Mouse (Mus musculus) layer of hippocampus, postnatal 14 days (tissue): ENCODE data around the gene Marcksl1. TPM values are rescaled to one million over a fixed set of nuclear protein-coding genes. Genes with fewer than 3 reads are reported as not detected.
"Not testable (repeated sequence)": the region's sequence is repeated elsewhere in the genome, so short reads cannot be mapped to it uniquely, and the experiment has no call there.

Experiments
- DNase-seq, 2 experiments: peaks; one replicate each; pipeline ENCODE4 v3.0.0; 2021 to 2022; ENCODE audit warnings: low spot score in 2 of 2, mixed read lengths in 1 of 2
- total RNA-seq, 2 experiments: library from RNA; stranded (reverse); gene quantifications; 2 replicates each; pipeline ENCODE4 v1.2.3; 2021

Gene Marcksl1
- total RNA-seq, 2 experiments from 2014 or later = 372 to 379 TPM

DNA sequence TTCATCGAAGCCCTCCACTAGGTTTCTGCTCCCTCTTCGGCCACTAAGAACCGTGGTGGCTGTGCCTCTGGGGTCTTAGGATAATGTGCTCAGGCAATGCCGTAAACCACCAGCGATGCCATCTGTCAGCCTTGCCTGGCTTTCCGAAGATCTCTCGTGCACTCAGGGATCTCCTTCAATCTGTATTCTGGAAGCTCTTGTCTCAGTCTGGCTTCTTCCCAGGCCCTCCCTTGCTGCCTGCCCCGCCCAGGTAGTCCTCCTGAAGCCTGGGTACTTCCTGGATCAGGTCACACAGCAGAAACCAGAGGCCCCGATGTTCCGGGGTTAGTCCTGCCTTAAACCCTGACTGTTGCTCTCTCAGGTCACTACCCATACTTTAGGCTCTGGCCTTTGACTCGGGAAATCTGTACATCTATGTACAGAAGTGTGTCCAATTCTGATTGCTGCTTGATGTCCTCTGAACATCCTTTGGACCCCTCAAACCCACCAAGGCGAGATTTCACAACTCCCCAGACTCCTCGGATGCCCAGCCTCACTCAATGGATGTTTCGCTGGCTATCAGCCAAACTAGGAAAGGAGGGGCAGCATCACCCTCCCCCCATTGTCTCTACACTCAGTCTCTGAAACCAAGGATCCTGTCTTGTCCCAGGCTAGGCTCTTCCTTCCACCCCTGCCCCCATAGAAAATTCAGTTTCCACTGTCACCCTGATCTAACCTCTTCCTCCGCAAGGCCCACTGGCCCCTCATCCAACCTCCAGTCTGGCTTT, 4.4 kb upstream of the Marcksl1 start:
- no peak for DNase-seq

DNA sequence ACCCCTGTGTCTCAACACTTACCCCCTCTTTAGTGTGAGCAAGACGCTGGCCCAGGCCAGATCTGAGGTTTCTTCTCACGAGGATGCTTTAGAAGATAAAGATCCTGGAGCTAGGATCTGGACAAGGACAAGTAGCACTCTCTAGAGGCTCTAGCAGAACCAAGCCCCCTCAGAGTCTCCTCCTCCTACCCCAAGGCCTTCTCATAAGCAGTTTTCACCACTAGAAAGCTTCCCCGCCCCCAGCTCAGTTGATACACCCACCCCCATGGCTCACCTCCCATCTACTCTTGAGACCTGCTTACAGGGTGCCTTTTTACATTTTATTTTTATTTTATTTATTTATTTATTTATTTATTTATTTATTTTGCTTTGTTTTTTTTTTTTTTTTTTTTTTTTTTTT, 3.7 kb upstream of the Marcksl1 start:
- no peak for DNase-seq

DNA sequence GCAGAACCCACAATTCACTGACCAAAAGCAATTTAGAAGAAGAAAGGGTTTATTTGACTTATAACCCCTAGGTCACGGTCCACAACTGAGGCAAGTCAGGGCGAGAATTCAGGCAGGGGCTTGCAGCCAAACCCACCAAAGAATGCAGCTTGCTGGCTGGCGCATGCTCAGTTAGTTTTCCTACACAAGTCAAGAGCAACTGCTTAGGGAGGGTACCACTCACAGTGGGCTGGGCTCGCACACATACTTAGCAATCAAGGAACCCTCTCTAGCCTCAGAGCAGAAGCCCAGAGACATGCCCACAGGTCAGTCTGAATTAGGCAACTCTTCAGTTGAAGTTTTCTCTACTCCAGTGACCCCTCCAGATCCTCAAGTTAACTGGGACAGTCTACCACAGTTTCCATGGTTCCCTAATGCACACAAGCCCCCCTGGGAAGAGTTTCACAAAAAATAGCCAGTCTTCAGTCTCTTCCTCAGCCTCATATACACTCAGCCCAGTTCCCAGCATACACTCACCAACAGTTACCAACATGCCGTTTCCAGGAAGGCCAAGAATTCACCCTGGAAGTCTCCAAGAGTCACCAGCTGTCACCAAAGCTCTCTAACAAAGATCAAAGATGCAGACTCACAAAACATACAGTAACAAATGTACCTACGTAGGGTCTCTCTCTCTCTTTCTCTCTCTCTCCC, 2.5 kb upstream of the Marcksl1 start:
- DNase-seq = no peak

DNA sequence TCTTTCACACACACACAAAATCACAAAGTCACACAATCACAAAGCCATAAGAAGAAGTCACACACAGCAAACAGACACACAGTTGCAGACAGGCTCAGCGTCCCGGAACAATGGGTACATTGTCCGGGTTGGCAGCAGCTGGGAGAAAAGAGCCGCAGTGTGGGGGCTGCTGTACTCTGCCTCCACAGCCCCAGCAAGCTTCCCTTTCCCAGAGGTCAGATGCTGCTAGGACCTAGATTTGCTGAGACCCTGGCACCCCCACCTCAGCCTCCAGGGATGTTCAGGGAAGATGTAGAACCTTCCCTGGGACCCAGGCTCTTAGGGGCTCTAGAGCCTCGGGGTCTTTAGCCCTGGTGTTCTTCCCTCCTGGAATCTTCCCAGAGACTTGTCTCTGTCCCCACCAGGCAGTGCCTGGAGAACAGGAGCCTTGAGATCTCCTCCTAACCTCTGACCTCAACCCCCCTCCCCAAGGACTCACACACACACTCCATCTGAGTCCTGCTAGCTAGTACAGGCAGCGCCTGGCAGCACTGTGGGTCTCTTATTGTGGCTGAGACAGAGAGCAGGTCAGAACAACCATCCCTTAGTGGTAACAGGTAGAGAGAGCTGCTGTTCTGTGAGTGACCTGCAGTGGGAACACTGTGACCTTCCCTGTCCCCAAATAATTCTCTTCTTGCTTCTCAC, 1.8 kb upstream of the Marcksl1 start:
- DNase-seq = no peak

DNA sequence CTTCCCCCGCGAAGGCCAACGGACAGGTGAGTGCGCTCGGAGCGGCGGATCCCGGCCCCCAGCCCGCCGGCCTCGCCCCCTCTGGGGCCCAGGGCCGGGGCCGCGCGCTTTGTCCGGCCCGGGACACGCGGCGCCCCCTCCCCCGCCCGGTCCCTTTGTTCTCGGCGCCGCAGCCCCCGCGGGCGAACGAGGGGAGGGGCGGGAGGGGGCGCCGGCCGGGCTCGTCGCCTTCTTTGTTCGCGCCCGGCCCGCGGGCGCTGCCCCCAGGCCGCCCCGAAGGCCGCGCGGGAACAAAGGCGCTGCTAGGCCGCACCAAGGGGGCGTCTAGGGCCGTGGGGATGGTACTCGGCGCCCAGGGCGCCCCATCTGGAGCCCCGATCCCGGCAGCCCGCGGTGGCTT, 510 bp downstream of the Marcksl1 start:
- DNase-seq = no peak

DNA sequence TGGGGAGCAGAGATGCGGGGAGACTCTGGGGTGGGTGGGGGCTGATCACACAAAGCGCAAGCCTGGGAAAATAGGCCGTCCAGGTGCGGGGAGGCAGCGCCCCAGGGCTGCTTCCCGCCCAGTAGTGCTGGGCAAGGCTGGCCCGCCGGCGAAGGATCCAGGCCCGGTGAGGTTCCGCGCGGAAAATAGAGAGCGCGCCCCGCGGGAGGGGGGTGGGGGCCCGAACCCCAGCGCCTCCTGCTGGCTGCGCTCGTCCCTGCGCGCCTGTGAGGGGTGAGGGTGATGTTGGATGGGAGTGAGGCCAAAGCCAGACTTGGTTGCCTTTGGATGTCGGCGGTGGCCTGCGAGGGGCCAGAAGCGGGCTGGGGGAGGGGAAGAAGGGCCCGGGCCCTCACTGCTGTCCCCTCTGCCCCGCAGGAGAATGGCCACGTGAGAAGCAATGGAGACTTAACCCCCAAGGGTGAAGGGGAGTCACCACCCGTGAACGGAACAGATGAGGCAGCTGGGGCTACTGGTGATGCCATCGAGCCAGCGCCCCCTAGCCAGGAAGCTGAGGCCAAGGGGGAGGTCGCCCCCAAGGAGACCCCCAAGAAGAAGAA, 1.0 kb downstream of the Marcksl1 start:
- peak; percentile 65 to 75 for DNase-seq

DNA sequence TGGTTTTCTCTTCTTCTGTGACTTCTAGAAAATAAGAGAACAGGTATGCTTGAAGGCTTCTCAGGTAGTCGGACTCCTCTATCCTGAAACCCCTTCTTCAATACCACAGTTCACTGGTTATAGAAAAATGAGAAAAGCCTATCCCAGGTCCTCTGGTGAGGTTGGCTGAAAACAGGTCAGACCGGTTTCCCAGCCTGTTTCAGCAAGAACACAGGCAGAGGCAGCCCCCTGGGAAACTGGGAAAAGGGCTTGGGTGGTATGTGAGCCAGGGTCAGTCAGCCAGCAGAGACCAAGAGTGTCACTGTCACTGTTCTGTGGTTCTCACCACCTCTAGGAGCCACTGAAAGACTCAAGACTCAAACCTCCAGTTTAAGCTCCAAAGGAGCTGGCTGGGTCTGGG, 3.5 kb downstream of the Marcksl1 start:
- no peak for DNase-seq

DNA sequence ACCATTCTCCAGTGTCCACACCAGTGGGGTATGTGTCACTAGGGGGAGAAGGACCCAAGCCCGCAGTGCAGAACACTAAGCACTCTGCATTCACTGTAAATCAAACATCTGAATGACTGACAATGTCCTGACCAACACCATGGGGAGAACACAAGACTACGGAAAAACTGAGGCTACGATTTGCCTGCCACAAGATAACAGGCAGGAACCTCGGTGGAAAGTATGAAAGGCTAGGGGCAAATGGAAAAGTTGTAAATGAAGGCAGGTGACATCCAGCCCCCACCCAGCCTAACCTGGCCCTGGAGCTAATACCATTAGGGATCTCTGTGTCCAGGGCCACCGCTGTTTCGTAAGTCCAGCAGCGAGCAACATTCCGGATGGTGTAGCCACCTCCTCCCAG, 5.1 kb downstream of the Marcksl1 start:
- no peak for DNase-seq

DNA sequence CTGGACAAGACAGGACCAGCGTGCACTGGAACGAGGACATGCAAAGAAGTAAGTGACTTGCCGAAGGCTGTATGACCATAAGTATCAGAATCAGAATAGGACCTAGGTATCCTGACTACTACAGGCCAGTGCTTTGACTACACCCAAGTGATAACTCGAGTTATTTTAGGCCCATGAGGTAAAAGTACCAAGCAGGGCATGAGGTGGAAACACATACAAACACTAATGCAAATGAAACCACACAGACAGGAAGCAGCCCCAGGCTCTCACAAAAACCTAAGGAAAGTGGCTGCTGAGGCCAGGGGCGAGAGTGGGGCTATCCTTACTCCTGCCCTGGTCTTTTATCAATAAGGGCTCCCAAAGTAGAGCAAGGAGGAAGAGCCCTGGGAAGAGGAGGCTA, 12.0 kb downstream of the Marcksl1 start:
- no peak for DNase-seq

DNA sequence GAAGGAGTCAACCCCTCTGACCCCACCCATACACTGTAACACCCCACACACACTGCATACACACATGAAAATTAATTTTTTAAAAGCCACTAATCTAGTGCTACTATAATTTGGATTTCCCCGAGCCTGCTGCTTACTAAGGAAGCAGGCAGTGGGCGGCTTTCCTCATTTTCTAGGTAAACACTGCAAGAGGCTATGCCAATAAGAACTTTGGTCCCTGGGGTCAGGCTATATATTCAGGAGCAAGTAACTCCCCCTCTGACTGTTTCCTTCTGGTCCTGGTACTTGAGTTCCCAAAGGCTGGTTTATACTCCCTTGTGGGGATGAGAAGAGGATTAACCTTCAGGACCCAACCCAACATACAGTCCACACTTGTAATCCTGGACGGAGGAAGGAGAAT, 12.5 kb downstream of the Marcksl1 start:
- DNase-seq = no peak

DNA sequence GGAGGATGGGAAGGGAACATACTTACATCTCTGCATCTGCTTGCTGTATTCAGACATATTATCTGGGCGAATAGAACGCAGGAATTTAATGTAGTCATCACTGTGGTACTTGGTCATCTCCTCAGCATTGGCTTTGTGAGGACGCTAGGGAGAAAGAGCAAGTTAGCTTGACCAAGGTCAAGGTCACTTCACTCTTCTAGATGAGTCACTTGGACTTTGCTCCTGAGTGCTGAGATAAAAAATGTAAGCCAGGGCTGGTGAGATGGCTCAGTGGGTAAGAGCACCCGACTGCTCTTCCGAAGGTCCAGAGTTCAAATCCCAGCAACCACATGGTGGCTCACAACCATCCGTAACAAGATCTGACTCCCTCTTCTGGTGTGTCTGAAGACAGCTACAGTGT, 15.5 kb downstream of the Marcksl1 start:
- DNase-seq = not testable (repeated sequence)

DNA sequence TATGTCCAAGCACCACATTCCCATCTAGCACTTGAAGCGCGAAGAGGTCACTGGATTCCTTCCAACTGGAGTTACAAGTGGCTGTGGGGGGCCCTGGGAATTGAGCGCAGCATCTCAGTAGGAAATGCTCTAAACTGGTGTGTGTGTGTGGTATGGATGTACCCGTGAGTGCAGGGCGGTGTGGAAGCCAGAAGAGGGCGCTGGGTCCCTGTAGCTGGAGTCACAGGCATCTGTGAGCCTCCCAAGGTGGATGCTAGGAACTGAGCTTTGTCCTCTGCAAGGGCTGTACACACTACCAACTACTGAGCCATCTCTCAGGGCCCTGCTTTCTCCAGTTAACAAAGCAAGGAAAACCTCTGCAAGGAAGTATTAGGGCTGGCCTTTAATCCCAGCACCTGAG, 26.6 kb downstream of the Marcksl1 start:
- no peak for DNase-seq

DNA sequence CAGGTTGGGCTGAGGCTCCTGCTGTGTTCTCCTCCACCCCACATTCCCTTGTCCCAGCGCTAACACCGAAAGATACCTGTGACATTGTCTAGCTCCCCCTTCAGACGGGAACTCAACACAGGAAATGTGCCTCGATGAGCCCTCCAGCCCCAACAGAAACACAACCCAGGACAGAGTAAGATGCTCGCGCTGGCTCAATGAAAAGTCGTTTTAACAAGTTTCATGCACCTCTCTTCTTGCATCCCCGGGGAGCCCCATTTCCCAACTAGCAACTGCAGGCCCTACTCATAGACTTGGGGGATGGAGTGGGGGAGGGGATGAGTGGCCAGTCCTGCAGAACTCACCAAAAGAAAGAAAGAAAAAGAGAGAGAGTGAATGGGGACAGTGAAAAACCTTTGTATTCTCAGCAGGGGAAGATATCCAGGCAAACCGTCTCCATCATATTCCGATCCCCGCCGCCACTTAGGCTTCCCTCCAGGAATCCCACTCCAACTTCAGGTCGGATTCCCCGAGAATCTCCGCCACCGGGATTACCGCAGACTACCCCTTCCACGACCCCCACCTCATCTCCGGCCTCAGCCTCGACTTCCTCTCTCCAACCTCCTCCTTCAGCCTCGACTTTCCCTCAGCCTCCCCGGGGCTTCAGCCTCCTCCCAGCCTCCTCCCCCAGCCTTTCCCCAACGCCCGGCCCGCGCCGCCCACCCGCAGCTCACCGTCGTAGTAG, 28.6 kb downstream of the Marcksl1 start:
- no peak for DNase-seq

DNA sequence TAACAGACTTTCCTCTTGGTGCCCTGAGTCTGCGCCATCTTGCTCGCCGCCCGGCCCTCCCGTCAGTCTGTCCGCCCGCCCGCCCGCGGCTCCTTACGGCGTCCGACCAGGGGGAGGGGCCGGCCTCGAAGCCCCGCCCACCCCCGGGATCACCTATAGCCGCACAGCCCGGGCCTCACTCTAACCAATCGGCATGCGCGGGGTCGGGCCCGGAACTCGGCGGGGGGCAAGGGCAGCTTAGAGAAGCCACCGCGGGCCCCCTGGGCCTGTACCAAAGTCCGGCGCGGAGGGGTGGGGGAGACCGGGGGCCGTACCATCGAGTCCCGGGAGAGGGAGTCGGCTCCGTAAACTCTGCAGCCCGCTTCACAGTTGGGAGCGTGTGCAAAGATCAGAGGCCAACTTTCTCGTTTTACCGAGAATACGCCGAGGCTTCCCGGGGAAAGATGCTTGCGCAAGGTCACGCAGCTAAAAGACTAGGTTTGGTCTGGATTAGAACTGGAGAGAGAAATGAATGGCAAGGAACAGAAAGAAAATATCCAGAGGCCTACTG, 29.3 kb downstream of the Marcksl1 start, which contains the start of gene Hdac1:
Hdac1 (minus strand) TSS at position 122 of the 550 bp plus-strand sequence.
- peak; percentile 93 to 97 for DNase-seq

DNA sequence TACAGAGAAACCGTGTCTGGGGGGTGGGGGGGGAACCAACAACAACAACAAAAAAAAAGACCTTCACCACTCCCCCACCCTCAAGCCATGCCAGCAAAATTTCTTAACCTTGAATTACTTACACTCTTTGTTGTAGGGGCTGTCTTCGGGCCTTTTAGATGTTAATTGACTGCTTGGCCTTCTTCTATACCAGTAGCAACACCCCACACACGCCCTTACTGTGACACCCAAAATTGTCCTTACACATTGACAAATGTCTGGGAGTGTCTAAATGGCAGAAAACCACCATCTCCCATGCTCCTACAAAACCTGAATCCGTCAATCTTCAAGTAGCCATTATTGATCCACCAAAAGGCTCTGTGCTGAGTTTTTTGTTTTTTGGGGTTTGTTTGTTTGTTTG, 30.7 kb downstream of the Marcksl1 start:
- DNase-seq = no peak

DNA sequence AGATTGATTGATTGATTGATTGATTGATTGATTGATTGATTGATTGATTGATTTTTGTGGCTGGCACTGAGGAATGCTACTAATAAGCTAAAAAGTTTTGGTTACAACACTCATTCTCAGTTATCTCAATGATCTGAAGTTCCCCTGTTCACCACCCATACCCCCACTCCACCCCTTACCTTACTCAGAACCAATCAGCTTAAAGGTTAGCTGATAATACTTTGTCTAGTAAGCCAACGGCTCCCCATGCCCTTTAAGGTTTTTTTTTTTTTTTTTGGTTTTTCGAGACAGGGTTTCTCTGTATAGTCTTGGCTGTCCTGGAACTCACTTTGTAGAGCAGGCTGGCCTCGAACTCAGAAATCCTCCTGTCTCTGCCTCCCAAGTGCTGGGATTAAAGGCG, 34.2 kb downstream of the Marcksl1 start:
- DNase-seq = not testable (repeated sequence)

DNA sequence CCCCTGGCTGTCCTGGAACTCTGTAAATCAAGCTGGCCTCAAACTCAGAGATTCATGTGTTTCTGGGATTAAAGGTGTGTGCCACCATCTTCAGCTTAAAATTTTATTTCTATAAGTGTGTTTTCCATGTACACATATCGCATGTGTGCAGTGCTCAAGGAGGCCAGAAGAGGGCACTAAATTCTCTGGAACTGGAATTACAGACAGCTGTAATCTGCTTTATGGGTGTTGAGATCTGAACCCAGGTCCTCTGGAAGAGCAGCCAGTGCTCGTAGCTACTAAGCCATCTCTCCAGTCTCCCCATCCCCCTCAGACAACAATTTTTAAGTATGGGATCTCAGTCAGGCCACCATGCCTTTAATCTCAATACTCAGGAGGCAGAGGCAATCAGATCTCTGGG, 35.9 kb downstream of the Marcksl1 start:
- no peak for DNase-seq

DNA sequence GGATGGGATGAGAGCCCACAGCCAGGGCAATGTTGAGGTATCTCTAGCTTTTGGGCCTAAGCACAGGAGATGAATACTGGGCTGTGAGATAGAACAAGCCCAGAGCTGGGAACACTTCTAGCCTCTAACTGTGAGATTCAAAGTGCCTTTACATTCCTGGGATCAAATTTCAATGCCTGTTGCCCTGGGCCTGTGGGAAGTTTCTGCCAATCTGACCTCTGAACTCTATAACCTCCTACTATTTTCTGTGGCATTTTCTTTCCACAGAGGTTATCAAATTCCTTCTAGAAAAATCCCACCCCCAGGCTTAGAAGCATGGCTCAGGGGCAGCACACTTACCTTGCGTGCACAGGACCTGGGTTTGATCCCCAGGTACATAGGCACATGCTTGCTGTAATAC, 36.9 kb downstream of the Marcksl1 start:
- DNase-seq = no peak

DNA sequence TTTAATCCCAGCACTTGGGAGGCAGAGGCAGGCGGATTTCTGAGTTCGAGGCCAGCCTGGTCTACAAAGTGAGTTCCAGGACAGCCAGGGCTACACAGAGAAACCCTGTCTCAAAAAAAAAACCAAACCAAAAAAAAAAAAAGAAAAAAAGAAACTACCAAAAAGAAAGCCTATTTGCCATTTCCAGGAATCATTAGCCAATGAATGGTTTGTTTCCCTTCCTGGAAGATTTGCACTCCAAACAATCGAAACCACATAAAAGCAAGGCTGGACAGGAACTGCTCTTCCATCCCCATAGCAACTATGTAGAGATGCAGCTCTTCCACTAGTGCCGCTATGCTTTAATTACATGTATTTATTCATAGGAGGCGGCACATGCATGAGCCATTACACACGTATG, 41.1 kb downstream of the Marcksl1 start:
- DNase-seq = not testable (repeated sequence)

DNA sequence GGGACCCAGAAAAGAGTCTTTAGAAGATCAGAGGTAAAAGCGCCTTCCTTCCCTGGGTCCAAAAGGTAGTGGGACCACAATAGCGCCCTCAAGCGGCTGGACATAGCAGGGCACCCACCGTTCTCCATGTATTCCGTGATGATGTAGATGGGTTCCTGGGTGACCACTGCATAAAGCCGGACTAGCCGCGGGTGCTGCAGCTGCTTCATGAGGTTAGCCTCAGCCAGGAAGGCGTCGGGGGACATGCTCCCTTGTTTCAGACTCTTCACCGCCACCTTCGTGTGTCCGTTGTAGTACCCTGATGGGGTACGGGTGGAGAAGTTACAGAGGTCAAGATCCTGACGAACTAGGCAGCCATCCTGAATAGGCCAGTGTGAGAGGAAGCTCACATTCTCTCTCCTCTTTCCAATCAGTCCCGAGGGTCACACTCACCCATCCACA, 42.1 kb downstream of the Marcksl1 start:
- peak in 1 of 2 experiments; percentile 52 for DNase-seq
